Mouse (Mus musculus) heart, adult 10 weeks (tissue): ENCODE measurements around the gene Fignl2. TPM values are rescaled to one million over a fixed set of nuclear protein-coding genes. Genes with fewer than 3 reads are reported as not detected.

Source experiments
- polyA plus RNA-seq: library from polyadenylated mRNA; stranded (reverse); fragments of 350-450 nt; fragmentation: Illumina TruSeq; extraction: RNeasy Lipid Tissue Mini Kit (QIAGEN cat#74804); gene quantifications from one replicate; pipeline ENCODE4 v1.2.3, GENCODE M21; 2014; ENCODE audit warnings: low read depth, low replicate concordance

Gene Fignl2
- 1.4 TPM for polyA plus RNA-seq

DNA sequence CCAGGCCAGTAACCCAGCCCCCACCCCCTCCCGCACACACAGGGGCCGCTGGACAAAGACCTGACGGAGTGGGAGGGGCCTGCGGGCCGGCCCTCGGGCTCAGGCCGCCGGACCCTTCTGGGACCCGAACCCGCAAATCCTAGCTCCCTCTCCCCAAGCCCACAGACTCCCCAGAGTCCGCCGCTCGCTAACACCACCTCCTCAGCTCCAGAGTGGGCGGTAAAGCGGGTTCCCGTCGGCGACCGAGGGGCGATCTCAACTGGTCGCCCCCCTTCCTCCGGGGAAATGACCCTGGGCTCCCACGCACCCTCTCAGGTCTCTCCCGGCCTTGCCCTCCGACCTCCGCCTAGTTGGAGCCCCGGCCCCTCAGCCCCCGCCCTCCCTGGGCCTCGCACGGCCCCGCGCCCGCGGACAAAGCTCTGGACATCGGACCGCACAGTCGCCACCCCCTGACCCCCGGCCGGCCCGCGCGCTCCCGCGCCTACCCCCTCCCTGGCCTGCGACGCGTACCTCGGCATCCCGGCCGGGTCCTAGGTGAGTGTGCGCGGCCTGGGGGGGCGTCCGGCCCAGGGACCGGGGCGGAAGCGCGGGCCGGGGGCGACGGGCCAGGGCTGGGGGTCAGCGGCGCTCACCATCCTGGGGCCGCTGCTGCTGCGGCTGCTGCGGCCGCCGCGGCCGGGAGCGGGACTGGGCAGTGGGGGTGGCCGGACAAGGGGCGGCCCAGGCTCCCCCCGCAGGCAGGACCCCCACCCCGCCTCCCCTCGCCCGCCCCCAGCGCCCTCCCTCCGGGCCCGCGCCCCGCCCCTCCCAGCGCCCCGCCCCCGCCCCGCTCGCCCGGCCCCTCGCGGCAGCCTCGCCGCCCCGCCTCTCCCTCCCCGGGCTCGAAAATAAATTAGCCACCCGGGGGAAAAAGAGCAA is at the start of gene Fignl2:
TSS of gene Fignl2 (minus strand) at position 755 of the 918 bp plus-strand sequence.

DNA sequence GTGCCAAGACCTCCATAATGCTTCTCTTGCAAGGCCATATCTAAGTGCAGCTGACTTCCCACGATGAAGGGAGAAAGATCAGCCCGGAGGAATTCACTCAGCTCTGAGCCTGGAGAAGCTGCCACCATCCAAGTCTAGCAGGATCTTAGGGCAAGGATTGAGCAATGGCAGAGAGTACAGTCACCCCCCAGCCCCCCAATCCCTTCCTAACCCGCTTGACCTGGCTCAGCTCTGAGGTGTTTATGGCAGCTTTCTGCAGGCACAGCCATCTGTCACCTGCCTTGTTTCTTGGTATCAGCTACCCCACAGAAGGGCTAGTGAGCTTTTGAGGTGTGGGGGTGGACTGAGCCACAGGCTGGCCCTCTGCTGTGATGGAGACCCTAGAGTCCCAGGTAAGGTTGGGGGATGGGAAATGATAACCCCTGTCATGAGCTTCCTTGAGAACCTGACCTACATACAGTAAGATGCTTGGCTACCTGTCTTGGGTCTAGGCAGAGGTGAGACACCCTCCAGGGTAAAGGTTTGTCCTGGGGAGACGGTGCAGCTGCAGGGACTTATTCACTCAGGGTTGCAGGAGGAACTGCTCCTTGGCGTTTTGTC is 37.2 kb upstream of the Fignl2 start, which contains the start of gene Ankrd33:
TSS of gene Ankrd33 (plus strand) at position 245 of the 600 bp plus-strand sequence.

DNA sequence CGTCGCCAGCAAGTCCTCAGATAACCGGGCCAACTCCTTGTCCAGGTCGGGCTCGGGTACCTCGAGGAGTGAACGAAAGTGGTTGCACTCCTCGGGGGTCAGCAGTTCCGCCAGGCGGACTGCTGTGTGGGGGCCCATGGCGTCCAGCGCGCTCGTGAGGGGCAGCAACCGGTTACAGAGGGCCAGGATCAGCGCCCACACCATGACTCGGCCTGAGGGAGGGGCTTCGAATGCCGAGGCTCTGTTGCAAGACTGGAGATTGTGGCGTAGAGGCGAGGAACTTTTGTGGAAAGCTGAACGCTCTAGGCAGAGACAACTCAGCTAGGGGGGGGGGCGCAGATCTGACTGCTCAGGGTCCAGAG is 31.2 kb downstream of the Fignl2 start, which contains the start of gene Gm47841:
TSS of gene Gm47841 (minus strand) at position 204 of the 362 bp plus-strand sequence.

Other genes with a start within 250 kb of the Fignl2 start
- gene Scn8a, start 208.7 kb downstream of the Fignl2 start, polyA plus RNA-seq: 0.50 TPM
- gene Gm47841, start 31.2 kb downstream of the Fignl2 start, polyA plus RNA-seq: not detected
- gene Ankrd33, start 37.2 kb upstream of the Fignl2 start, polyA plus RNA-seq: not detected
- gene Acvrl1, start 50.0 kb upstream of the Fignl2 start, polyA plus RNA-seq: 25.1 TPM
- gene Acvr1b, start 95.5 kb upstream of the Fignl2 start, polyA plus RNA-seq: 10.9 TPM
- 5.7 TPM for gene Grasp, start 145.6 kb upstream of the Fignl2 start, polyA plus RNA-seq
- gene Nr4a1, start 175.7 kb upstream of the Fignl2 start, polyA plus RNA-seq: 58.5 TPM
- 19.5 TPM for gene Atg101, start 205.7 kb upstream of the Fignl2 start, polyA plus RNA-seq
- 1.1 TPM for gene 6030408B16Rik, start 214.6 kb upstream of the Fignl2 start, polyA plus RNA-seq